Mouse (Mus musculus) T-cell, adult 2 months (primary cell): ENCODE measurements at regions not wholly inside any gene's neighbourhood (a gene's known extent, or its start where the extent isn't known, plus 50 kb on each side); places are given as distances from the start of the nearest gene placed in this dataset.

Experiments
- DNase-seq: peaks from one replicate; pipeline ENCODE4 v3.0.0; 2022; ENCODE audit warnings: low spot score

- no peak for DNase-seq
Measured at GRCm38 (mm10) chr4:125765171-125765570, 259.2 kb upstream of the Csf3r start.

DNA sequence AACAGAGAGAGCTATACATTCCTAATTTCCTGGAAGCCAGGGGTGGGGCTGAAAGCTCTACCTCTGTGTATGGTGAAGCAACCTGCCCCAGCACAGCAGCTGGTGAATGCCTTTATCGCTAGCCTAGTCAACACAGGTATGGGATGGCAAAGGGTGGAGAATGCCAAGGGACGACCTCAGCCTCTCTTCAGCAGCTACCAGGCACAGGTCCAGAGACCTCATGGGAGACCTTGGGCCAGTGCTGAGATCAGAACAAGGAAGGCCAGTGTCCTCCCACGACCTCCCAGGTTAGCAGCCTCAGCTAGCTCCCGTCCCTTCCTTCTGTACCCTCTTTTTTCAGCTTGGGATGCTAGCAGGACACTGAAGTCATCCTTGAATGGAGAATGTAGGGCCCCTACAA lies 247.2 kb upstream of the Csf3r start:
- no peak for DNase-seq

DNA sequence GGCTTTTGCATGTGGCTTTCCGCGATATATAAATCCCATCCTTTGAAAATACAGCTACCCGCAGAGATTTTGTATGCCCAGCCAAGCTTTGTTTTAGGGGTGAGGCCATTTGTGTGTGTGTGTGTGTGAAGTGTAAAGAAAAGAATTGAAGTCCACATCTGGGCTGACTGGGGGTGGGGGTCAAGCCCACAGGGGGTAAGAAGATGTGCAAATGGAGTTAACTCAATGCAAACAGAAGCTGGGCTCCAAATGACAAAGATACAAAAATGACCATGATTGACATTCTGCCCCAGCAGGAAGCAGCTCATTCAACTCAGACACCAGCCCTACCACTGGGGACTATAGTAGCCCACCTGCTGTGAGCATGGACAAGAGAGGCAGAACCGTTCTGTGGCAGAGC lies 244.2 kb upstream of the Csf3r start:
- DNase-seq, result no peak

- no peak for DNase-seq
Measured at GRCm38 (mm10) chr4:125780921-125781487, 243.3 kb upstream of the Csf3r start.

DNA sequence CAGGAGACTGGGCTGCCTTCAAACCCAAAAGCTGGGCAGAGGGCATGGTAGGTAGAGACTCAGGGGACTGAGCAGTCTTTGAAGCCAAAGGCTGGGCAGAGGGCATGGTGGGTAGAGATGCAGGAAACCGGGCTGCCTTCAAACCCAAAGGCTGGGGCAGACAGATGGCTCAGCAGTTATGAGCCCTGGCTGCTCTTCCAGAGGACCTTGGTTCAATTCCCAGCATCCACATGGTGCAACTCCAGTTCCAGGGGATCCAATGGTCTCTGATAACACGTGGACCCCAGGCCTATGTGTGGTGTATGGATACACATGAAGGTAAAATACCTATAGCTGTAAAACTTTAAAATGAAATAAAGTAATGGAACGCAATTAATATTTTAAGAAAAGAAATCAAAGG lies 242.0 kb upstream of the Csf3r start:
- DNase-seq, result no peak

DNA sequence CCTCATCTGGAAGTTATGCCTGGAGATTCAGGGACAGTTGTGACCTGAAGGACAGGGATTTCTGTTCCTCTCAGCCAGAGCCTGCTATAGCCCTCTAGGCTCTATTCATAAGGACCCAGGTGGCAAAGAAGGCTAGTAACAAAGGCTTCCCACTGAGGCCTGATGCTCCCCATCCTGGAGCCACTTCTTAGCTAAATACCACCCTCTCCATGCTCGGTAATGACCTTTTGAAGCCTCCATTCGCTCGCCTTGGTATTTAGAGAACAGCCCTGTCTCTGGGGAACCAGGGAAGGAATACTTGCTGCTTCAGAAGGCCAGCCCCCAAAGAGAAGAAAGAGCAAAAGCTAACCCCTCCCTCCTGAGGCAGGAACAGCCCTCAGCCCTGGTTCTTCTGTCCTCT lies 238.3 kb upstream of the Csf3r start:
- no peak for DNase-seq

- DNase-seq, result no peak
Measured at GRCm38 (mm10) chr4:125794679-125795078, 229.7 kb upstream of the Csf3r start.

GRCm38 (mm10) chr4:125807923-125808322 lies 216.4 kb upstream of the Csf3r start:
- DNase-seq, result no peak

DNA sequence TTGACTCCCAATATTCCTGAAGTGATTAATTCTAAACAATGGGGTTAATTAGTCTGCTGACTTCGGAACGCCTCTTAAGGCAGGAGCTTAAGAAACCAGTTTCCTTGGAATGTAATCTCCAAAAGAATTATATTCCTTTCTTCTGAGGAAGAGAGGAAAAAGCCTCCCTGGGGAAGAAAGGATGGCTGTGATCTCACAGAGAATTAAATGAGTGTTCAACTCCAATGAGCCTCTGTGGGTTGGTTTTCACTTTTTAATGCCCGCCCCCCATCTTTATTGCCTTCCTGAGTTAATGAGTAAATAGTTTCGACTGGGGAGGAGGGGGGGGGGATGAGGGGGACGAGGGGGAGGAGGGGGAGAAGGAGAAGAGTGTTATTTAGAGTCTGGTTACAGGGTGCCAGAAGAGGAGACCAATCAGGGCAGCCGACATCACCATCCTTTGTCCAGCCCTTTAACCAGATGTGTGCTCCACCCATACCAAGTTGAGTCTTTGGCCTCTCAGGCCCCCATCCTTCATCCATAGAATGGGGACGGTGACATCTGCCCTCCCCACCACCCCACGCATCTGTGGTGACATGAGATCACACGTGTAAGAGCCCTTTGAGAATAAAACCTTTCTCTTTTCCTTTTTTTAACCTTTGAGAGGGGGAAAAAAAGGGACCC lies 214.8 kb upstream of the Csf3r start:
- no peak for DNase-seq

GRCm38 (mm10) chr4:125810247-125810646 lies 214.1 kb upstream of the Csf3r start:
- DNase-seq, result no peak

- no peak for DNase-seq
Measured at GRCm38 (mm10) chr4:125814311-125814710, 210.0 kb upstream of the Csf3r start.

- no peak for DNase-seq
Measured at GRCm38 (mm10) chr4:125815276-125815675, 209.1 kb upstream of the Csf3r start.

- no peak for DNase-seq
Measured at GRCm38 (mm10) chr4:125824525-125824924, 199.8 kb upstream of the Csf3r start.

GRCm38 (mm10) chr4:125826416-125826815 lies 197.9 kb upstream of the Csf3r start:
- DNase-seq, result no peak

- DNase-seq, result no peak
Measured at GRCm38 (mm10) chr4:125835250-125835649, 189.1 kb upstream of the Csf3r start.

DNA sequence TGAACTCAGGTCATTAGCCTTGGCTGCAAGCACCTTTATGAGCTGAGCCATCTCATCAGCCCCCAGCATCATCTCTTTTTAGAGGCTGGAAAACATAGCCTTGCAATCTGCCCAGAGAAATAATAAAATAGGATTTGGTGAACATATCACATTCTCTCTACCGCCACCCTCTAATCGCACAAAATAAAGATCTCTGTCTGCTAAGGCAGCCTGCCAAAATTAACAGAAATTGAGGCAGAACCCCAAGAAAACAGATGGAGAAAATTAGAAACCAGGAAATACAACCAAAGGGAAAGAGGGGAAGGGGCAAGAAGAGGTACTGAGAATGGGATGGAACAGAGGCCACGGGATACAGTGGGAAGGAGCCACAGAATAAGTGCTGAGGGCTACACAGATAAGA lies 176.8 kb upstream of the Csf3r start:
- DNase-seq, result no peak

GRCm38 (mm10) chr4:125850300-125850699 lies 174.1 kb upstream of the Csf3r start:
- no peak for DNase-seq

GRCm38 (mm10) chr4:125852545-125852944 lies 171.8 kb upstream of the Csf3r start:
- no peak for DNase-seq

DNA sequence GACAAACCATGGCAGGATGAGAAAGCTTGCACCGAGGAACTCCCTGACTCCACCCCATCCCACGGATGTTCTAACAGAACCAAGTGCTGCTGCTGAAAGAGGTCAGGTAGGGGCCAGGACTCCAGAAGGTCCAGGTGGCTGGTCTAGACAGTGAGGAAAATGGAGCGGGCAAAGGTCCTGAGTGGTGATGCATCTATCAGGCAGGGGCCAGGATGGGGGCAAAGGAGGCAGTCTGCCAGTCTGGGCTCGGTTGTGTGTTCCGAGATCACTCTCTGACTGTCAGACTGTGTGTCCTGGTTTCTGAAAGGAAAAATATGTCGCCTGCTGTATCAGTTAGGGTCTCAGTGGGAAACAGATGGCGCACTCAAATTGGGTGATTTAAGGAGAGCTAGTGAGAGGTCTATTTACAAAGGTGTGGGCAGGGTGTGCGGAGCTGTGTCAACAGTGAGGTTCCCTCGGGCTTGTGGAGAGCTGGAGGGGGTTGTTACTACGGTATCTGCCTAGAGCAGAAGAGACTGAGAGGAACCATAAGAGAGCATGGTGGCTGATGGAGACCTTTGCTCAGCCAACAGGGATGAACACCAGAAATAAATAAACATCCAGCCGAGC lies 168.3 kb upstream of the Csf3r start:
- no peak for DNase-seq

GRCm38 (mm10) chr4:125856781-125857180 lies 167.6 kb upstream of the Csf3r start:
- no peak for DNase-seq

GRCm38 (mm10) chr4:125865057-125865456 lies 159.3 kb upstream of the Csf3r start:
- DNase-seq, result no peak

- DNase-seq, result no peak
Measured at GRCm38 (mm10) chr4:125865728-125866127, 158.6 kb upstream of the Csf3r start.

DNA sequence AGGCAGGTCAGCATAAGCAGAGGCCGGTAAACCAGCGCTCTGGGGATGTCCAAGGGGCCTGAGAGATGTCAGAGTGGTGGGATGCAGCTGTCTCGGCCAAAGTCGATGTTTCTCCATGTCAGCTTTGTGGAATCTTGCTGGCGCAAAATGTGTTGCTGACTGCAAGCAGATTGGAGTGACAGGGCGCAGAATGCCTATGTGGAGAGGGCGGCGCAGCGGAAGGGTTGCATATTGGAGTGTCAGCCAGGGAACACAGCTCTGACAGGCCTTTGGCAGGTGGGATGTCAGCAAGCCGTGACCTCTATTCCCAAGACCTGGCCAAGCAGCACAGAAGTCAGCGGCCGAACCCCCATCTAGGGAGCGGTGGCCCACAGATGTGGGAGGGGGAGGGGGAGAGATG lies 153.1 kb upstream of the Csf3r start:
- no peak for DNase-seq

DNA sequence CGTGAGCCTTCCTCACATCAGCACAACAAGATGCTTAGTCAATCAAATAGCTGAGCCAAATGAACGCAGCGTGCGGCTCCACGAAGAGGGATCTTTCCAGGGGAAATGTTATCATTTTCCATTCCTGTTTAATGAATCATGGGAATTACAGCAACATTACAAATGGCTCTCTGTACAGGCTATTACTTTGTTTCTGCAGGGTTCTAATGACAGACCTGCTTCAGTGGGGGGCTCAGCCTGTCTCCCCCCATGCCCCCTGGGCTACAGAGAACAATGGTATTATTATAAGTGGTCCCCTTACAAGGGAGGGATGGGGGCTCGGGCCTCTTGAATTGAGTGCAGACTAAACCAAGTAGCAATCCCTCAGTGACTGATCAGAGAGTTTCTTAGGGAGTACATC lies 144.3 kb upstream of the Csf3r start:
- no peak for DNase-seq
